Mouse (Mus musculus) C2C12 (cell line): ENCODE results near the gene Tcf23.

Experiments used
- CTCF ChIP-seq: IDR thresholded peaks from one replicate; pipeline ENCODE4 v1.5.1; 2011; ENCODE audit not compliant: control insufficient read depth, insufficient read depth, insufficient read length
- FOSL1 ChIP-seq: IDR thresholded peaks from one replicate; pipeline ENCODE4 v1.8.0; 2011; ENCODE audit warnings: mild to moderate bottlenecking, low read length; ENCODE audit not compliant: poor library complexity, insufficient read depth, severe bottlenecking
- MAX ChIP-seq: IDR thresholded peaks from one replicate; pipeline ENCODE4 v1.6.1; 2011; ENCODE audit warnings: mild to moderate bottlenecking, control low read depth
- USF1 ChIP-seq: IDR thresholded peaks from one replicate; pipeline ENCODE4 v1.6.1; 2011; ENCODE audit warnings: low read depth, mild to moderate bottlenecking, control low read depth, moderate library complexity

GRCm38 (mm10) chr5:30943004-30943403 lies 25.5 kb upstream of the Tcf23 start:
- TF ChIP-seq USF1 (no peak), CTCF (no peak), MAX (no peak), FOSL1 (no peak)
